Mouse (Mus musculus) CH12.LX (cell line): ENCODE measurements at regions not wholly inside any gene's neighbourhood (a gene's known extent, or its start where the extent isn't known, plus 50 kb on each side); places are given as distances from the start of the nearest gene placed in this dataset.

Experiments
- CTCF ChIP-seq, 2 experiments: IDR thresholded peaks in 1 of 2; conservative IDR thresholded peaks in 1 of 2; 2 replicates each; pipeline ENCODE4 v1.5.1; 2011 to 2012; ENCODE audit warnings: low read depth in 2 of 2, low read length in 2 of 2, improper control_type of control experiment in 1 of 2, inconsistent platforms in 1 of 2, mild to moderate bottlenecking in 1 of 2, moderate library complexity in 1 of 2
- EP300 ChIP-seq: IDR thresholded peaks from 2 replicates; pipeline ENCODE4 v1.6.1; 2011; ENCODE audit warnings: low read length, improper control_type of control experiment
- HCFC1 ChIP-seq: IDR thresholded peaks from 2 replicates; pipeline ENCODE4 v1.6.1; 2012; ENCODE audit warnings: low read depth, mild to moderate bottlenecking, inconsistent platforms, low read length, improper control_type of control experiment
- MXI1 ChIP-seq: IDR thresholded peaks from 2 replicates; pipeline ENCODE4 v1.6.1; 2011; ENCODE audit warnings: mild to moderate bottlenecking, low read depth, low read length, improper control_type of control experiment
- POLR2A ChIP-seq: IDR thresholded peaks from 2 replicates; pipeline ENCODE4 v1.6.1; 2011; ENCODE audit warnings: low read depth, mild to moderate bottlenecking, improper control_type of control experiment, low read length
- POLR2AphosphoS2 ChIP-seq: IDR thresholded peaks from 2 replicates; pipeline ENCODE4 v1.6.1; 2011; ENCODE audit warnings: low read depth, low read length, improper control_type of control experiment
- SIN3A ChIP-seq: IDR thresholded peaks from 2 replicates; pipeline ENCODE4 v1.6.1; 2012; ENCODE audit warnings: low read length, improper control_type of control experiment, inconsistent platforms
- USF1 ChIP-seq: IDR thresholded peaks from 2 replicates; pipeline ENCODE4 v1.6.1; 2014; ENCODE audit warnings: low read depth, mild to moderate bottlenecking, inconsistent platforms, low read length, improper control_type of control experiment

DNA sequence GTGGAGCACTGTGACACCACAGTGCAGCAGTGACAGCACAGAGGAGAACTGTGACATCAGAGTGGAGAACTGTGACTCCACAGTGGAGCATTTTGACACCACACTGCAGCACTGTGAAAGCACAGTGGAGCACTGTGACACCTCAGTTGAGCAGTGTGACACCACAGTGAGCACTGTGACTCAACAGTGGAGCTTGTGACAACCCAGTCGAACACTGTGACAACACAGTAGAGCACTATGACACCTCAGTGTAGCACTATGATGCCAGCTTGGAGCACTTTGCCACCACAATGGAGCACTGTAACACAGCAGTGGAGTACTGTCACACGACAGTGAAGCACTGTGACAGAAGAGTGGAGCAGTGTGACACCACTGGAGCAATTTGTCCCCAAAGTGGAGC is 79.7 kb upstream of the Scaf8 start:
- TF ChIP-seq POLR2A (no peak), MXI1 (no peak), USF1 (no peak), SIN3A (no peak), EP300 (no peak), CTCF (conservative IDR thresholded peaks at IDR 0.05 in 1 of 2, IDR thresholded peaks at IDR 0.05 in 1 of 2; ENCODE audit: low read depth in 2 of 2, low read length in 2 of 2) (no peak), POLR2AphosphoS2 (no peak), HCFC1 (no peak)
